Mouse (Mus musculus): Measurements from ENCODE around the gene Tapbp.
"Not testable (repeated sequence)": the region's sequence is repeated elsewhere in the genome, so short reads cannot be mapped to it uniquely, and the experiment has no call there.

Tapbp gene

GRCm38 (mm10) chr17:33948090-33948904, 32.6 kb downstream of the Tapbp start:
- DNase-seq, result no peak

- DNase-seq, result no peak
These were observed 33.3 kb downstream of the Tapbp start for GRCm38 (mm10) chr17:33948905-33949537.

- no peak for DNase-seq
These were observed 34.5 kb downstream of the Tapbp start for GRCm38 (mm10) chr17:33950131-33950625.

GRCm38 (mm10) chr17:33951021-33951946, 35.6 kb downstream of the Tapbp start, which contains the start of gene B3galt4:
B3galt4 (minus strand) TSS chr17:33951488.
- peak; percentile 87 for DNase-seq

- DNase-seq, result not testable (repeated sequence)
These were observed 36.3 kb downstream of the Tapbp start for GRCm38 (mm10) chr17:33952015-33952414.

- no peak for DNase-seq
These were observed 37.2 kb downstream of the Tapbp start for GRCm38 (mm10) chr17:33952879-33953278.

- no peak for DNase-seq
These were observed 37.6 kb downstream of the Tapbp start for GRCm38 (mm10) chr17:33953310-33953709.

- no peak for DNase-seq
These were observed 38.4 kb downstream of the Tapbp start for GRCm38 (mm10) chr17:33953961-33954565.

- DNase-seq, result peak; percentile 46
These were observed 39.2 kb downstream of the Tapbp start for GRCm38 (mm10) chr17:33954646-33955554.

- peak; percentile 93 for DNase-seq
These were observed 40.0 kb downstream of the Tapbp start, which contains the start of the genes Vps52 and Rps18 for GRCm38 (mm10) chr17:33955555-33956214. Vps52 (plus strand) TSS chr17:33955812. Rps18 (minus strand) TSS chr17:33956001.

GRCm38 (mm10) chr17:33956336-33956735, 40.6 kb downstream of the Tapbp start:
- DNase-seq, result no peak

- no peak for DNase-seq
These were observed 41.8 kb downstream of the Tapbp start for GRCm38 (mm10) chr17:33957493-33957892.

- DNase-seq, result no peak
These were observed 42.8 kb downstream of the Tapbp start for GRCm38 (mm10) chr17:33958451-33958850.

- no peak for DNase-seq
These were observed 43.4 kb downstream of the Tapbp start for GRCm38 (mm10) chr17:33959135-33959534.

- no peak for DNase-seq
These were observed 44.2 kb downstream of the Tapbp start for GRCm38 (mm10) chr17:33959948-33960347.

- no peak for DNase-seq
These were observed 47.2 kb downstream of the Tapbp start for GRCm38 (mm10) chr17:33962876-33963275.

GRCm38 (mm10) chr17:33965082-33965845, 49.6 kb downstream of the Tapbp start:
- DNase-seq, result no peak

- DNase-seq, result no peak
These were observed 50.3 kb downstream of the Tapbp start for GRCm38 (mm10) chr17:33965846-33966550.

GRCm38 (mm10) chr17:33968489-33968888, 52.8 kb downstream of the Tapbp start:
- peak; percentile 86 for DNase-seq
